Mouse (Mus musculus): Measurements from ENCODE around the gene Actl7b.

GRCm38 (mm10) chr4:56716801-56717200 is 24.4 kb downstream of the Actl7b start:
- no peak for TF ChIP-seq POLR2A (IDR thresholded peaks at IDR 0.05; ENCODE audit: control insufficient read depth, low read depth, low read length)
- TF ChIP-seq CTCF (IDR thresholded peaks at IDR 0.05; ENCODE audit: control insufficient read depth, insufficient read depth, insufficient replicate concordance, low read depth, low read length) = no peak
